In the genomic region with DNA sequence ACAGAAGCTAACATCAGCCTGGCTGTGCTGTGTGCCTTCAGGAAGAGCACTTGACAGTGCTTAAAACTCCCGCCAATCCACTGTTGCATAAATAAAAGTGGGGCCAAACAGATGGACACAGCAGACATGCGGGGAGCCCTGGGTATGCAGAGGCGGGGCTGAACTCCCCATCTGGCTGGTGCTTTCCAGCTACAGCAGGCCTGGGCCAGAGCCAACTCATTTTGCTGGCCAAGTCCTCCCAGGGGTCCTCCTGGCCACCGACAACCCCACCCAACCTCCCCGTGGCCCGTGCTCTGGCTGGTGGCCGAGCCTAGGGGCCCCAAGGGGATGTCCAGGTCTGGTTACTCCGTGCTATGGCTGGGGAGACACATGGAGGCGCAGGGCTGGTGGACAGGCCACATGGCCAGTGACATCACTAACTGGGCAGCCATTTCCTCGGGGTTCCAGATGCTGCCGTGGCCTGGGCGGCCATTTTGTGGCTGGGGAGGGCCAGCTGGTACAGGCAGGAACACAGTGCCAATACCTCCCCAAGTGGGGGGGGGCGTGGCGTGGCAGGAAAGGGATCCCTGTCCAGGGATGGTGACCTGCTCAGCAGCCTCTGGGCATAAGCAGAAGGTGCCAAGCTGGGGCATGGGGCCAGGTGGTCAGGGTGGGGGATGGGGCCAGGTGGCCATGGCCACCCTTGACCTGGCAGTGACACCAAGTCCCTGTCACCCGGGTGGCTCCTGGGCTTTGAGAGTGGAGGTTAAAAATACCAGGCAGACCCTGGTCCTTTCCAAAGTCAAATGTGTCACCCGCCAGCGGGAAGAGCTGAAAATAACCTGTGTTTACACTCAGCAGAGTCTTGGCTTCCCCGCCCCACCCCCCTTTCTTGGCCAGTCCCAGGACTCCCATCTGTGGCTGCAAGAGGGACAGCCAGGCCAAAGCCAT, we compare ENCODE assay signal across 8 mouse cellular contexts. TPM values are rescaled to one million over a fixed set of nuclear protein-coding genes. Genes with fewer than 3 reads are reported as not detected.
A peak's percentile ranks its signal among the peaks of the same experiment; 100 is the strongest.
DNase-seq lines count a peak whose midpoint lies in the region; ATAC-seq and TF ChIP-seq lines count a peak whose summit lies in the region.

No protein-coding gene starts in this region.

- H3K36me3 ChIP-seq in heart, embryonic 10.5 days: peaks cover 4% of the 10 kb centered on the region; the same call in 1 of the 2 replicates
- no peaks in the 10 kb centered on the region for H3K36me3 ChIP-seq in liver, embryonic 16.5 days (ENCODE audit: control insufficient read depth, insufficient read depth)

- no peak overlapping the region; the same call in 1 of the 2 replicates for H3K4me3 ChIP-seq in layer of hippocampus, adult 2 months
- no peak overlapping the region for H3K4me3 ChIP-seq in cortical plate, adult 2 months (ENCODE audit: insufficient read depth, low read length)
- peak overlapping the region; percentile 35 for H3K4me3 ChIP-seq in heart, embryonic 10.5 days
- H3K4me3 ChIP-seq in liver, embryonic 16.5 days (ENCODE audit: low read depth, low read length): no peak overlapping the region

- no peak for TF ChIP-seq POLR2A in cortical plate, adult 2 months (IDR thresholded peaks at IDR 0.05; ENCODE audit: extremely low read depth, insufficient read depth, low read length)

- ATAC-seq in liver, embryonic 16.5 days (ENCODE audit: low read depth): no peak

- DNase-seq in layer of hippocampus, adult 2 months (ENCODE audit: low spot score in 2 of 2): peak; percentile 49 to 68
- no peak for DNase-seq in layer of hippocampus, postnatal 25 days (ENCODE audit: extremely low spot score in 1 of 2, low spot score in 1 of 2)
- DNase-seq in heart, embryonic 10.5 days (ENCODE audit: low spot score): no peak
- peak; percentile 92 for DNase-seq in kidney, adult 9 months
- DNase-seq in ovary, postnatal 36 days (ENCODE audit: low spot score): peak; percentile 75
- no peak for DNase-seq in embryo, embryonic 9.5 days (ENCODE audit: extremely low spot score)

- no peaks in the 10 kb centered on the region for H3K9me3 ChIP-seq in heart, embryonic 10.5 days
- H3K9me3 ChIP-seq in liver, embryonic 16.5 days (replicated peaks; ENCODE audit: control insufficient read depth, low read length): no peaks in the 10 kb centered on the region

- no peak overlapping the region for H3K4me2 ChIP-seq in liver, embryonic 16.5 days (ENCODE audit: low read depth, low read length)

- peak overlapping the region; percentile 96 for H3K27ac ChIP-seq in layer of hippocampus, adult 2 months
- peak overlapping the region; percentile 98 for H3K27ac ChIP-seq in cortical plate, adult 2 months (ENCODE audit: insufficient read depth, low read length)
- H3K27ac ChIP-seq in heart, embryonic 10.5 days: peak overlapping the region; percentile 86
- peak overlapping the region; percentile 55 for H3K27ac ChIP-seq in liver, embryonic 16.5 days (ENCODE audit: low read length)

- peaks cover 21% of the 10 kb centered on the region for H3K27me3 ChIP-seq in heart, embryonic 10.5 days (ENCODE audit: insufficient read depth, poor library complexity, severe bottlenecking)
- H3K27me3 ChIP-seq in liver, embryonic 16.5 days (ENCODE audit: control insufficient read depth, insufficient read depth, low read depth, low read length): peaks cover 22% of the 10 kb centered on the region

- TF ChIP-seq CTCF in layer of hippocampus, adult 2 months (conservative IDR thresholded peaks at IDR 0.05): no peak
- no peak for TF ChIP-seq CTCF in cortical plate, adult 2 months (IDR thresholded peaks at IDR 0.05; ENCODE audit: extremely low read depth, insufficient read depth, low read length)

- H3K4me1 ChIP-seq in cortical plate, adult 2 months (ENCODE audit: control insufficient read depth, insufficient read depth, low read length): peaks cover 28% of the 10 kb centered on the region
- H3K4me1 ChIP-seq in heart, embryonic 10.5 days: peaks cover 100% of the 10 kb centered on the region
- H3K4me1 ChIP-seq in liver, embryonic 16.5 days (ENCODE audit: control insufficient read depth, low read depth, low read length): peaks cover 67% of the 10 kb centered on the region

- 60% methylated on average over 18 of the region's 18 CpGs for WGBS in heart, embryonic 10.5 days
- WGBS in liver, embryonic 16.5 days (ENCODE audit: insufficient replicate concordance): 66% methylated on average over 18 of the region's 18 CpGs

- H3K9ac ChIP-seq in liver, embryonic 16.5 days (ENCODE audit: low read depth, low read length): peak overlapping the region; percentile 9; the same call in 1 of the 2 replicates

RNA-seq across cellular contexts. Expression of gene Smim24, which starts 18.9 kb away (rescaled TPM):
- 1 to 10 TPM; 1.9 to 2.1 TPM for total RNA-seq in layer of hippocampus, adult 2 months (2021)
- 1 to 10 TPM; 1.4 to 3.1 TPM for total RNA-seq in layer of hippocampus, postnatal 25 days (2021)
- 2.5 and 3.0 TPM in 2 replicates for polyA plus RNA-seq in cortical plate, adult 2 months (2012; rRNA removed)
- 3.4 and 4.0 TPM in 2 replicates for polyA plus RNA-seq in heart, embryonic 10.5 days (2016; fragmentation: Nextera tagmentation; extraction: Ambion mirVana)
- 1.7 and 4.1 TPM in 2 replicates for polyA plus RNA-seq in liver, embryonic 16.5 days (2015; fragmentation: Nextera tagmentation; extraction: Ambion mirVana)

RNA-seq across cellular contexts. Expression of gene Gm48552, which starts 22.9 kb away (rescaled TPM):
- 1 to 10 TPM; 5.5 to 8.1 TPM for total RNA-seq in layer of hippocampus, adult 2 months (2021)
- 1 to 10 TPM; 3.2 to 4.7 TPM for total RNA-seq in layer of hippocampus, postnatal 25 days (2021)
- 6.8 and 7.8 TPM in 2 replicates for polyA plus RNA-seq in cortical plate, adult 2 months (2012; rRNA removed)
- 1.1 and 1.7 TPM in 2 replicates for polyA plus RNA-seq in heart, embryonic 10.5 days (2016; fragmentation: Nextera tagmentation; extraction: Ambion mirVana)
- polyA plus RNA-seq in liver, embryonic 16.5 days (2015; fragmentation: Nextera tagmentation; extraction: Ambion mirVana): 0.44 and 0.48 TPM in 2 replicates

RNA-seq across cellular contexts. Expression of gene Gm48551, which starts 27.5 kb away (rescaled TPM):
- total RNA-seq in layer of hippocampus, adult 2 months (2021): 1 to 10 TPM; 4.4 to 6.1 TPM
- total RNA-seq in layer of hippocampus, postnatal 25 days (2021): 1 to 10 TPM; 2.6 to 3.7 TPM
- polyA plus RNA-seq in cortical plate, adult 2 months (2012; rRNA removed): 5.8 and 5.9 TPM in 2 replicates
- polyA plus RNA-seq in heart, embryonic 10.5 days (2016; fragmentation: Nextera tagmentation; extraction: Ambion mirVana): 2.2 and 3.1 TPM in 2 replicates
- 0.54 and 0.55 TPM in 2 replicates for polyA plus RNA-seq in liver, embryonic 16.5 days (2015; fragmentation: Nextera tagmentation; extraction: Ambion mirVana)

RNA-seq across cellular contexts. Expression of gene Dohh, which starts 27.5 kb away (rescaled TPM):
- 10 to 100 TPM; 75.9 to 79.7 TPM for total RNA-seq in layer of hippocampus, adult 2 months (2021)
- total RNA-seq in layer of hippocampus, postnatal 25 days (2021): 10 to 100 TPM; 79.1 to 87.1 TPM
- polyA plus RNA-seq in cortical plate, adult 2 months (2012; rRNA removed): 106 and 108 TPM in 2 replicates
- 100 and 105 TPM in 2 replicates for polyA plus RNA-seq in heart, embryonic 10.5 days (2016; fragmentation: Nextera tagmentation; extraction: Ambion mirVana)
- 46.3 and 48.3 TPM in 2 replicates for polyA plus RNA-seq in liver, embryonic 16.5 days (2015; fragmentation: Nextera tagmentation; extraction: Ambion mirVana)

RNA-seq across cellular contexts. Expression of gene Fzr1, which starts 33.4 kb away (rescaled TPM):
- total RNA-seq in layer of hippocampus, adult 2 months (2021): 10 to 100 TPM; 70.1 to 72.0 TPM
- total RNA-seq in layer of hippocampus, postnatal 25 days (2021): 10 to 100 TPM; 65.9 to 66.6 TPM
- polyA plus RNA-seq in cortical plate, adult 2 months (2012; rRNA removed): 75.5 and 76.0 TPM in 2 replicates
- polyA plus RNA-seq in heart, embryonic 10.5 days (2016; fragmentation: Nextera tagmentation; extraction: Ambion mirVana): 105 and 117 TPM in 2 replicates
- 128 and 138 TPM in 2 replicates for polyA plus RNA-seq in liver, embryonic 16.5 days (2015; fragmentation: Nextera tagmentation; extraction: Ambion mirVana)

Comparison
In these comparisons a context has a peak if more than half of its experiments do, and no peak if none do; other contexts are left out.
1. DNase-seq: peak in layer of hippocampus, adult 2 months (2 of 2), kidney, adult 9 months (single experiment) and ovary, postnatal 36 days (single experiment); none in layer of hippocampus, postnatal 25 days (0 of 2), heart, embryonic 10.5 days (single experiment) and embryo, embryonic 9.5 days (single experiment).
2. Peak in every context shown above with its lines, with median percentiles within 50 percentile points of each other: H3K27ac ChIP-seq.